Mouse (Mus musculus) layer of hippocampus, adult 8-10 months (tissue): ENCODE data around the gene Wnt1. TPM values are rescaled to one million over a fixed set of nuclear protein-coding genes. Genes with fewer than 3 reads are reported as not detected.
A peak's percentile ranks its signal among the peaks of the same experiment; 100 is the strongest.
"Not testable (repeated sequence)": the region's sequence is repeated elsewhere in the genome, so short reads cannot be mapped to it uniquely, and the experiment has no call there.

Source experiments
- DNase-seq, 2 experiments: peaks; one replicate each; pipeline ENCODE4 v3.0.0; 2022; ENCODE audit warnings: low spot score in 2 of 2
- total RNA-seq, 4 experiments: library from RNA; stranded (reverse); gene quantifications; 2 replicates each; pipeline ENCODE4 v1.2.4; 2022

Gene Wnt1
- not detected for total RNA-seq

GRCm38 (mm10) chr15:98789661-98790535, at the start of gene Wnt1:
Gene Wnt1 (plus strand): TSS chr15:98789857.
- DNase-seq: no peak

GRCm38 (mm10) chr15:98740219-98740618, 49.4 kb upstream of the Wnt1 start:
- peak in 1 of 2 experiments; percentile 31 for DNase-seq

GRCm38 (mm10) chr15:98742766-98743428, 46.8 kb upstream of the Wnt1 start:
- no peak for DNase-seq

- not testable (repeated sequence) for DNase-seq
Observed at GRCm38 (mm10) chr15:98743863-98744262, 45.8 kb upstream of the Wnt1 start.

- DNase-seq: no peak
Observed at GRCm38 (mm10) chr15:98746344-98746965, 43.2 kb upstream of the Wnt1 start.

GRCm38 (mm10) chr15:98747296-98747695, 42.4 kb upstream of the Wnt1 start:
- no peak for DNase-seq

- no peak for DNase-seq
Observed at GRCm38 (mm10) chr15:98749093-98749492, 40.6 kb upstream of the Wnt1 start.

GRCm38 (mm10) chr15:98753021-98753423, 36.6 kb upstream of the Wnt1 start:
- DNase-seq: no peak

- DNase-seq: no peak
Observed at GRCm38 (mm10) chr15:98754125-98754524, 35.5 kb upstream of the Wnt1 start.

- DNase-seq: peak; percentile 66 to 67
Observed at GRCm38 (mm10) chr15:98762201-98762621, 27.4 kb upstream of the Wnt1 start.

- DNase-seq: peak; percentile 94 to 96
Observed at GRCm38 (mm10) chr15:98762670-98763529, 26.8 kb upstream of the Wnt1 start, which contains the start of gene Arf3. Gene Arf3 (minus strand): TSS chr15:98763214.

- no peak for DNase-seq
Observed at GRCm38 (mm10) chr15:98765929-98766328, 23.7 kb upstream of the Wnt1 start.

- no peak for DNase-seq
Observed at GRCm38 (mm10) chr15:98768259-98768658, 21.4 kb upstream of the Wnt1 start.

- no peak for DNase-seq
Observed at GRCm38 (mm10) chr15:98771813-98772425, 17.7 kb upstream of the Wnt1 start.

- DNase-seq: no peak
Observed at GRCm38 (mm10) chr15:98772511-98773211, 17.0 kb upstream of the Wnt1 start.

GRCm38 (mm10) chr15:98774096-98774495, 15.6 kb upstream of the Wnt1 start:
- no peak for DNase-seq

GRCm38 (mm10) chr15:98775533-98775932, 14.1 kb upstream of the Wnt1 start:
- no peak for DNase-seq

GRCm38 (mm10) chr15:98776280-98777004, 13.2 kb upstream of the Wnt1 start:
- DNase-seq: no peak

- no peak for DNase-seq
Observed at GRCm38 (mm10) chr15:98777005-98777616, 12.5 kb upstream of the Wnt1 start.
